In the genomic region with DNA sequence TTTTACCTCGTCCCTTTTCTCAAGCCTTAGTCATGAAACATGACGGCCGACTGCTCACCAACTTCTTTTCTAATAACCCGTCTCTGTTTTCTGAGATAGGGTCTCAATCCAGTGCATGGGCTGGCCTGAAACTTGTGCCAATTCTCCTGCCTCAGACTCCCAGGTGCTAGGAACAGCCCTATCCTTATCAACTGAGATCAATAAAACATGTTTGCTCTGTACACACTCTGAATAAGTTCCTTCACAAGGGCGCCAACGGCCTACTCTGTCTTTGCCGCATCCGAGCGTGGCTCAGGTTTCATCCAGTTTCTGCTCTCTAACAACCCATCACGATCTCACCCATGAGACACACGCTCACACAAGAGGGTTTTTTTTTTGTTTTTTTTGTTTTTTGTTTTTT, we compare ENCODE assay signal across 21 mouse cellular contexts.
"Had no signal": no experiment of that assay in that cellular context is flagged by ENCODE, and none has a peak within 500 bp of the region (broad histone marks: within the 10 kb centered on the region; RNA-seq: fewer than 3 reads in every experiment).

No protein-coding gene starts in this region.

- H3K27ac ChIP-seq: kidney, embryonic 15.5 days; left cerebral cortex, adult 2 months; liver, embryonic 13.5 days; lung, embryonic 15.5 days; neural tube, embryonic 12.5 days; neural tube, embryonic 15.5 days had no signal

- DNase-seq: kidney, adult 11 months; kidney, adult 8-10 months; kidney, postnatal 10 days; kidney, postnatal 36 days; layer of hippocampus, postnatal 36 days; liver, embryonic 13.5 days; lung, postnatal 14 days; lung, postnatal 4 days; midbrain, embryonic 14.5 days; right cerebral cortex, adult 18-20 months; right cerebral cortex, postnatal 14 days; right cerebral cortex, postnatal 4 days; spleen, adult 18-20 months; thymus, adult 18-20 months; thymus, postnatal 36 days had no signal

- H3K4me2 ChIP-seq: kidney, embryonic 15.5 days; liver, embryonic 13.5 days; lung, embryonic 15.5 days; midbrain, embryonic 11.5 days; neural tube, embryonic 12.5 days; neural tube, embryonic 15.5 days had no signal

- H3K27me3 ChIP-seq: kidney, embryonic 15.5 days; liver, embryonic 13.5 days; lung, embryonic 15.5 days; neural tube, embryonic 12.5 days; neural tube, embryonic 15.5 days had no signal

- H3K9ac ChIP-seq: kidney, embryonic 15.5 days; liver, embryonic 13.5 days; lung, embryonic 15.5 days; neural tube, embryonic 12.5 days; neural tube, embryonic 15.5 days had no signal

- H3K4me3 ChIP-seq: kidney, embryonic 15.5 days; left cerebral cortex, adult 2 months; liver, embryonic 13.5 days; lung, embryonic 15.5 days; neural tube, embryonic 12.5 days; neural tube, embryonic 15.5 days had no signal

- H3K4me1 ChIP-seq: kidney, embryonic 15.5 days; liver, embryonic 13.5 days; neural tube, embryonic 12.5 days; neural tube, embryonic 15.5 days had no signal

- H3K9me3 ChIP-seq: kidney, embryonic 15.5 days; liver, embryonic 13.5 days; lung, embryonic 15.5 days; neural tube, embryonic 15.5 days had no signal
